Mouse (Mus musculus) liver, postnatal 0 days (tissue): ENCODE measurements around the gene Slc25a48.

Experiments
- CTCF ChIP-seq: sonication (generic); IDR thresholded peaks from 2 replicates; pipeline ENCODE4 v1.5.1; 2016; ENCODE audit warnings: antibody characterized with exemption, low read depth
- EP300 ChIP-seq: IDR thresholded peaks from 2 replicates; pipeline ENCODE4 v1.6.1; 2016; ENCODE audit warnings: antibody characterized with exemption, low read depth, mild to moderate bottlenecking

GRCm38 (mm10) chr13:56522821-56523167 lies 84.6 kb downstream of the Slc25a48 start:
- no peak for TF ChIP-seq CTCF
- no peak for TF ChIP-seq EP300
